Mouse (Mus musculus) lung, adult 2 months (tissue): ENCODE measurements around the gene Kdelr2. TPM values are rescaled to one million over a fixed set of nuclear protein-coding genes. Genes with fewer than 3 reads are reported as not detected.

Experiments used
- DNase-seq: peaks from one replicate; pipeline ENCODE4 v3.0.0; 2022
- H3K4me1 ChIP-seq: fragments of 200-500 bp; 2 replicates; pipeline ENCODE4 v1.6.1; 2011; ENCODE audit warnings: low read length; ENCODE audit not compliant: control insufficient read depth, insufficient read depth
- H3K4me3 ChIP-seq: fragments of 200-500 bp; replicated peaks from 2 replicates; pipeline ENCODE3; 2011; ENCODE audit warnings: low read depth, mild to moderate bottlenecking, control low read depth, low read length; ENCODE audit errors: extremely low read depth
- CTCF ChIP-seq: fragments of 200-500 bp; IDR thresholded peaks from 2 replicates; pipeline ENCODE4 v1.5.1; 2011; ENCODE audit warnings: mild to moderate bottlenecking, low read length, control low read depth; ENCODE audit not compliant: insufficient read depth
- POLR2A ChIP-seq: fragments of 200-500 bp; IDR thresholded peaks from 2 replicates; pipeline ENCODE4 v1.6.1; 2011; ENCODE audit warnings: low read depth, mild to moderate bottlenecking, control low read depth, low read length, borderline replicate concordance; ENCODE audit errors: extremely low read depth
- WGBS: fragments of 180-500 bp; shearing (Covaris S2); methylation state at CpG from one replicate; pipeline ENCODE4 v1.1.7; 2018; 5-methylcytosine and 5-hydroxymethylcytosine counted together
- polyA plus RNA-seq: library from polyadenylated mRNA; depleted of rRNA; stranded (reverse); fragments of >200 nt; gene quantifications from 2 replicates; pipeline ENCODE4 v1.2.3, GENCODE M21; 2012

The Kdelr2 gene
- polyA plus RNA-seq, 1 experiment = 131 TPM

DNA sequence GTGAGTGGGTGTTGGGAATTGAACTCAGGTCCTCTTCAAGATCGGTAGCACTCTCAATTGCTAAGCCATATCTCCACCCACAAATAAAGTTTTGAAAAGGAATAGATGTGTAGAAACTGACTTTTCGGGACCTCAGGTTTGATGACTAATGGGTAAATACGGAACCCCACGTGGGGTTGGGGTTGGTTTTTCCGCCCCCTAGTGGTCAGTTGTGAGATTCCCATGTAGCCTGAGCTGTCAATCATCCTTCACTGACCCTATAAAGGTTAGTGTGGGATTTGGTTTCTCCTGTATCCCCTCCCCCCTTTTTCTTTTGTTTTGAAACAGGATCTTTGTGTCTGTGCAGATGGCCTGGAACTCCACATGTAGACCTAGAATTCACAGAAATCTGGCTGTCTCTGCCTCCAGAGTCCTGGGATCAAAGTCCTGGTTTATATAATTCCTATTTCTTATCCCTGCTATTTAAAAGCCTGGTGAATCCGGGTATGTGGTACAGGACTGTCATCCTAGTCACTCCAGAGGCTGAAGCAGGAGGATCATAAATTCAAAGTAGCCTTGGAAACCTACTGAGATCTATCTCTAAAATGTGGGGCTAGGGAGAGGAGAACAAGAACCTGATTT lies 20.4 kb downstream of the Kdelr2 start:
- peak; percentile 50 for DNase-seq
- peak; percentile 78 for TF ChIP-seq CTCF
- no peak for TF ChIP-seq POLR2A
- no peaks in the 10 kb centered on the region for H3K4me1 ChIP-seq

DNA sequence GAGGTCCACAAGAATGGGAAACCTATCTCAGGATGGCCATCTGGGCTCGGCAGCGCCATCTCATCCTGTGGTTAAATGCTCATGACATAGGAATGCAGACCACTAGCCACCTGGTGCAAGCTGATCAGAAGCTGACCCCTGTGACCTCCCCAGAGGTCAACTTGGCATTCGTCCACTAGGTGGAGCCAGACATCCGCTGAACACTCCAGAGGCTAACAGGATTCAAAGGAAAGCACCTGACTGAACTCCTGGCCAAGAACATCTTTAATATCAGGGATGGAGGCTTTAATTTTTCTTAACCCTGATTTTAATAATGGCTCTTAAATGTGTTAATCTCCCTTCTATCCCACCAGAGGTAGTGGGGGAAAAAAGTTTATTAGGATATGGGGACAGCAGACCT lies 30.8 kb downstream of the Kdelr2 start:
- Histone ChIP-seq H3K4me1 (no peaks in the 10 kb centered on the region), H3K4me3 (no peak overlapping the region)
- DNase-seq = peak; percentile 62
- 7% methylated on average over 4 of the region's 4 CpGs for WGBS
- TF ChIP-seq POLR2A = no peak
- TF ChIP-seq CTCF = peak; percentile 91

More for the DNA sequence above, 20.4 kb downstream of the Kdelr2 start:
- no peak overlapping the region for H3K4me3 ChIP-seq
- 16% methylated on average over 6 of the region's 6 CpGs for WGBS

DNA sequence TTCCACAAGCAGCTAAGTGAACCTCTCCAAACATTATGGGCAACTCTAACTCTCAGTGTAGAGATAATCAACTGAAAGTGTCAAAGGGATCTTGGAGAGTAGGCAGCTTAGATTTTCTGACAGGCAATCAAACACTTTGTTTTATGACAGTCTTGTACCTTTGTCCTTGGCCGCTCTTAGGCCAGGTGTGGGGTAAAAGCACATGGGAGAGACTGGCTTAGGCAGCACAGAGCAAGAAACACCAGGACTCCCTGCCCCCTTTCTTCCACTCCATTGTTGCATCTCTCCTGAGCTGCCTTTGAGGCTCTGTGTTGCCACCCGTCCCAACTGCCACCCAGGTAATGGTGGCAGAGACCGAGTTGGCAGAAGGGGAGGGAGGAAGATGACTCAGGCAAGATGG lies 37.7 kb downstream of the Kdelr2 start:
- TF ChIP-seq CTCF (no peak), POLR2A (no peak)
- Histone ChIP-seq H3K4me1 (no peaks in the 10 kb centered on the region), H3K4me3 (no peak overlapping the region)
- 80% methylated on average over 3 of the region's 3 CpGs for WGBS
- no peak for DNase-seq

DNA sequence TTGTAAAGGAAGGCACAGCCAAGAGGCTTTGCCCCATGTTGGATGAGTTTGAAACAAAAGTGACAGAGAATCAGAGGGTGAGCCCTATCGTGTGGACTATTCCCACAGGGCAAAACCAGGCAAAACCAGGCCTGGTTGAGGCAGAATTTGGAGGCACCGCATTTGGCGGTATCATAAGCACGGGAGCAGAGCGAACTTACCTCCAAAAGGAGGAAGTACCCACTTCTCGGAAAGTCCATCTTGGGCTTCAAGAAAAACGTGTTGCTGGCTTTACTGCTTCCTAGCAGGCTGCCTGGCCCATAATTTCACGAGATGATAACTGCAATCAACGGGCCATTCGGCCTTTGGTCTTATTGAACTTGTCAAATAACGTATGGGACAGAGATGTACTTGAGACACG lies 38.1 kb downstream of the Kdelr2 start:
- WGBS = 76% methylated on average over 12 of the region's 12 CpGs
- no peaks in the 10 kb centered on the region for H3K4me1 ChIP-seq
- no peak overlapping the region for H3K4me3 ChIP-seq
- TF ChIP-seq POLR2A = no peak
- TF ChIP-seq CTCF = no peak
- DNase-seq = no peak

DNA sequence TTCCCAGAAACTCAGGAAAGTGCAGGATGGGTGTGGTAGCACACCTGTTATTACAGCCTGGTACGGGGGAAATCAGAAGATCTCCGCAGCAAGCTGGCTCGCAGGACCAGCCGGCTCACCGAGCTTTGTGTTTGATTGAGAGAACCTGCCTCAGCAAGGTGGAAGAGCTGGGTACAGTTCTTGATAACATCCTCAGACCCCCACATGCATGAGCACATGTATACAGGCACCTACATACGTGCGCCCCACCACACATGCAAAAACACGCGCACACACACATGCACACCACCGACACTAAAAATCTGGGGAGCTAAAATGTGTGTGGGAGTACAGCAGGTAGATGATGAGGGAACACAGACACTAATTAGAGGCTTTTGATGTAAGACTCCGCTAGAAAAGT lies 60.0 kb downstream of the Kdelr2 start:
- H3K4me3 ChIP-seq = no peak overlapping the region
- H3K4me1 ChIP-seq = no peaks in the 10 kb centered on the region
- TF ChIP-seq POLR2A (no peak), CTCF (no peak)
- DNase-seq = no peak
- WGBS = 83% methylated on average over 11 of the region's 11 CpGs

DNA sequence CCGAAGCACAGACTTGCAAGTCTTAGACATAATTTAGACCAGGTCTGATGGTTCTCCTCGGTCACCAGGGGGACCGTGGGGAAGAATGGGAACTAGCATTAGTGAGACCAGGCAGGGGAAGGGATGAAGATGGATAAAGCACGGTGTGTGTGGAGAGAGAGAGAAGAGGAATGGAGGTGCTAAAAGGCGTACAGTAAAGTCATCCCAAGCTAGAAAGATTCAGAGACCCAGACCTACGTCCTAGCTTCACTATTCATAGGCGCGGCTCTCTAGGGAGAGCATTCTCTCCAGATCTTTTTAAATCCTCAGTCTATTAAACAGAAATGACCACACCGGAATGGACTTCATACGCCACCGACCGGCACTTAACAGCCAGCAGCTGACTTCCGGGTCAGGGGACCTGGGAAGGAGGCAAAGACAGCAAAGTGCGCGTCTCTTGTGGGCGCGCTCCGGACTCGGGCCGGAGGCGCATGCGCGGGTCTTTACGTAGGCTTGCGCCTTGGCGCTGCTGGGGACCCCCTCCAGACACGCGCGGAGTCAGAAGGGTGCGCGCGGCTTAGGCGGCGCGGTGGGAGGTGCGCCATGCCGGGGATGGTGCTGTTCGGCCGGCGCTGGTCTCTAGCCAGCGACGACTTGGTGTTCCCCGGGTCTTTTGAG lies 60.6 kb downstream of the Kdelr2 start, which contains the start of gene Daglb:
Daglb (plus strand) TSS at position 485 of the 657 bp plus-strand sequence.
- TF ChIP-seq POLR2A (peak; percentile 77; the same call in 1 of the 2 replicates), CTCF (no peak)
- H3K4me3 ChIP-seq = peak within 1 kb of the TSS; percentile 78
- no peaks in the 10 kb centered on the region for H3K4me1 ChIP-seq
- 2% methylated on average over 43 of the region's 43 CpGs for WGBS
- DNase-seq = peak; percentile 81

DNA sequence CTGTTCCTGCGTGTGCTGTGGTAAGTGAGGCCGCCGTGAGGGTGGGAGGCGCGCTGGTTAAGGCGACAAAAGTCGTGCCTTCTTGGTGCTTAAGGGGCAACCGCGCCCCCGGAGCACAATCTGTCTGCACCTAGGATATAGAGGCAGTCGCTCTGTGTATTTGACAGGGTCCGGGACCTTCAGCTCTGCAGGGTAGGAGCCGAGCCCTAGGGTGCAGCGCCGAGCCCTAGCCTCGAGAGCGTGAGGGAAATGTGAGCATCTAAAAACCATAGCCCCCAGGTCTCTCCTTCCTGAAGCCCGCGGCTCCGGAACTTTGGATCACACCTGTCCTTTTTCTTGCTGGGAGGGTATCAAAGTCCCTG lies 61.1 kb downstream of the Kdelr2 start:
- Histone ChIP-seq H3K4me3 (peak overlapping the region; percentile 78), H3K4me1 (no peaks in the 10 kb centered on the region)
- DNase-seq = no peak
- TF ChIP-seq CTCF (no peak), POLR2A (no peak)
- 1% methylated on average over 20 of the region's 20 CpGs for WGBS

DNA sequence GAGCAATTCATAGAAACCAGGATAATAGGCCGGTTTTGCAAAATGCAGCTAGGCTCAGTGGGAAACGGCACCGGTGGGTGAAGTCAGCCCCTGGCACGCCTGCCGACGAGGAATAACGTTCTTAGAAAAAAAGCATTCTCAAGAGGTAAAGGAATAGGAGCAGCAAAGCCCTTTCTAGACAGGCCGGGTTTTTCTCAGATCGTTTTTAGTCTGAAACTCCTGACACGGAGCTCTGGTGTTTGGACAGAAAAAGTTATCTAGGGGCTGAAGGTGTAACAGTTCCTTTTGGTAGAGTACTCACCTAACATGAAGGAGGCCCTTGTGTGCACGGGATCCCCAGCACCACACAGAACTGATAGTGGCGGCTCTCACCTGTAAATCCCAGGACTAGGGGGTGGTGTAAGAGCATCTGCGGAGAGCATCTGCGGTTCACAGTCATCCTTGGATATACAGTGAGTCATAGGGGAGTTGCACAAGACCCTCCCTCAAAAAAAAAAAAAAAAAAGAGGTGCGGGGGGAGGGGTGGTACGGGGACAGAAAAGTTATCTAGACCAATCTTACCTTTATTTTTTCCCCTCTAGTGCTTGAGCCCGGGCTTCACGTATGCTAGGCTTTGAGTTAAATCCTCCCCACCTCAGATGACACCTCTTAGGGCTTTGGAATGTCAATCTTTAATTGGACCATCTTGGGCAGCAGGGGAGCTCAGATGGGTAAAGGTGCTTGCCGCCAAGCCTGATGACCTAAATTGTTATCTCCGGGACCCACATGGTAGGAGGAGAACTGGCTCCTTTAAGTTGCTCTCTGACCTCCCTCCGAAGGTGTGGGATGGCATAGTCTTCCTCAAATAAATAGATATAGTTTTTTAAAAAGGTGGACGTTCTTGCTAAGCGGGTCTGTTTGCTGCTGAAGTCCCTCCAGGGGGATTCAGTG lies 61.8 kb downstream of the Kdelr2 start:
- H3K4me1 ChIP-seq = no peaks in the 10 kb centered on the region
- no peak for TF ChIP-seq CTCF
- no peak for TF ChIP-seq POLR2A
- peak overlapping the region; percentile 78 for H3K4me3 ChIP-seq
- 35% methylated on average over 23 of the region's 23 CpGs for WGBS
- no peak for DNase-seq

DNA sequence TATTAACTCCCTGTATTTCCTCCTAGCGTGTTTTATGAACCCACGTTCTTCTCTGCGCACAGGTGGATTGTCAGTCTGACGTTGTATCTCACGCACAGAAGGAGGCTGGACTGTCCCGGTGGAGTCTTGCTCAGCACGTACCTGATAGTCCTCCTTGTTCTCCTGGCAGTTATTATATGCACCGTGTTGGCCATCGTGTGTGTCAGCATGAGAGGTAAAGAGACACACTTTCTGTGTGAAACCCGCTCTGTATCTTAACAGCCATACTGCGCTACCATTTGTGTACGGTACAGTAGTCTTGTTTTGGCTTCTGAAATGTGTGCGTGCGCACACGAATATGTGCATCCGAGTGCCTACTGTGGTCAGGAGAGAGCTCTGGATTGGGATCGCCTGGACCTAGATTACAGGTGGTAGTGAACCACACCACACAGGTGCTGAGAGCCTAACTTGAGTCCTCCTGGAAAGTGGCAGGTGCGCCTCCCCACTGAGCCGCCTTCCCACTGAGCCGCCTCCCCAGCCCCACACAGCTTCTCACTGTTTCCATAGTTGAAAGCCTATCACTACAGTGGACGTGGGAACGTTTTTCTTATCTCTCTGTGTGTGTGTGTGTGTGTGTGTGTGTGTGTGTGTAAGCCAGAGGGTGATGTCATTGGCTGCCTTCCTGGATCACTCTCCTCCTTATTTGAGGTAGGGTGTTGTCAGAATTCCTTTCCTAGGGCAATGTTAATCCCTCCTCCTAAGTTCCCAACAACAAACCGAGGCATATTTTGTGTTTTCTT lies 63.4 kb downstream of the Kdelr2 start:
- DNase-seq = no peak
- no peak overlapping the region for H3K4me3 ChIP-seq
- 89% methylated on average over 23 of the region's 23 CpGs for WGBS
- H3K4me1 ChIP-seq = no peaks in the 10 kb centered on the region
- no peak for TF ChIP-seq CTCF
- no peak for TF ChIP-seq POLR2A
